Mouse (Mus musculus) layer of hippocampus, postnatal 36 days (tissue): ENCODE results near the gene Gpr68. TPM values are rescaled to one million over a fixed set of nuclear protein-coding genes. Genes with fewer than 3 reads are reported as not detected.

Experiments
- DNase-seq, 2 experiments: peaks; one replicate each; pipeline ENCODE4 v3.0.0; 2022
- total RNA-seq, 2 experiments: library from RNA; stranded (reverse); gene quantifications; 2 replicates each; pipeline ENCODE4 v1.2.3; 2021

Gene Gpr68
- total RNA-seq, 2 experiments from 2014 or later: 22.7 to 24.7 TPM

GRCm38 (mm10) chr12:100868049-100868622 is 39.9 kb downstream of the Gpr68 start:
- peak in 1 of 2 experiments; percentile 31 for DNase-seq

- no peak for DNase-seq
Observed at GRCm38 (mm10) chr12:100867097-100867496, 40.9 kb downstream of the Gpr68 start.

- no peak for DNase-seq
Observed at GRCm38 (mm10) chr12:100865509-100866078, 42.4 kb downstream of the Gpr68 start.

- no peak for DNase-seq
Observed at GRCm38 (mm10) chr12:100865072-100865471, 42.9 kb downstream of the Gpr68 start.

GRCm38 (mm10) chr12:100862856-100863446 is 45.0 kb downstream of the Gpr68 start:
- no peak for DNase-seq

GRCm38 (mm10) chr12:100862272-100862671 is 45.7 kb downstream of the Gpr68 start:
- DNase-seq: no peak

GRCm38 (mm10) chr12:100857791-100858190 is 50.2 kb downstream of the Gpr68 start:
- DNase-seq: no peak

- no peak for DNase-seq
Observed at GRCm38 (mm10) chr12:100856337-100856736, 51.7 kb downstream of the Gpr68 start.

GRCm38 (mm10) chr12:100852370-100852769 is 55.6 kb downstream of the Gpr68 start:
- no peak for DNase-seq

GRCm38 (mm10) chr12:100849421-100850138 is 58.4 kb downstream of the Gpr68 start:
- DNase-seq: no peak

GRCm38 (mm10) chr12:100847437-100848080 is 60.4 kb downstream of the Gpr68 start:
- no peak for DNase-seq

GRCm38 (mm10) chr12:100846566-100846965 is 61.4 kb downstream of the Gpr68 start:
- DNase-seq: no peak

- DNase-seq: no peak
Observed at GRCm38 (mm10) chr12:100845829-100846228, 62.2 kb downstream of the Gpr68 start.

- DNase-seq: no peak
Observed at GRCm38 (mm10) chr12:100844546-100844945, 63.5 kb downstream of the Gpr68 start.

- no peak for DNase-seq
Observed at GRCm38 (mm10) chr12:100843171-100843570, 64.8 kb downstream of the Gpr68 start.

GRCm38 (mm10) chr12:100841211-100841792 is 66.7 kb downstream of the Gpr68 start:
- peak; percentile 75 to 80 for DNase-seq

- no peak for DNase-seq
Observed at GRCm38 (mm10) chr12:100839926-100840325, 68.1 kb downstream of the Gpr68 start.

- DNase-seq: no peak
Observed at GRCm38 (mm10) chr12:100839079-100839600, 68.9 kb downstream of the Gpr68 start.

- no peak for DNase-seq
Observed at GRCm38 (mm10) chr12:100837208-100837607, 70.8 kb downstream of the Gpr68 start.

- DNase-seq: no peak
Observed at GRCm38 (mm10) chr12:100831629-100832325, 76.2 kb downstream of the Gpr68 start.

- no peak for DNase-seq
Observed at GRCm38 (mm10) chr12:100831021-100831420, 77.0 kb downstream of the Gpr68 start.
